Mouse (Mus musculus): ENCODE measurements around the gene Snx29.
"Not testable (repeated sequence)": the region's sequence is repeated elsewhere in the genome, so short reads cannot be mapped to it uniquely, and the experiment has no call there.

Gene Snx29

DNA sequence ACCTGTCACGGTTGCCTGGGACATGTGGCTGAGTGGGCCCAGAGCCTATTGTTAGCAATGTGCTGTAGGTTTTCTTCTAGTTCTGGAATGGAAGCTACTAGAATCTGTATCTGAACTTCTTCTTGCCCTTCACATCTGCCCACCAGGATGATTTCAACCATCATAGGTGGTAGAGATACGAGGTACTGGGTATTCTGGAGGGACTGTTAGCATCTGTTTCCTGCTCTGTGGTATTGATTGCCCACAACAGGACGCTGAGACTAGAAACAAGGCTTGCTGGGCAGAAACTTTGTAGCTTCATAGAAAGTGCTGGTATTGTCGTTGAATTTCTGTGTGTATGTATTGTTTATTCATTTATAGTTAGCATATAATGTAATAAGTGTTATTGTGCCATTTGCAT, 118.9 kb downstream of the Snx29 start:
- in situ Hi-C loops (cut with MboI, MseI): no loop called here

DNA sequence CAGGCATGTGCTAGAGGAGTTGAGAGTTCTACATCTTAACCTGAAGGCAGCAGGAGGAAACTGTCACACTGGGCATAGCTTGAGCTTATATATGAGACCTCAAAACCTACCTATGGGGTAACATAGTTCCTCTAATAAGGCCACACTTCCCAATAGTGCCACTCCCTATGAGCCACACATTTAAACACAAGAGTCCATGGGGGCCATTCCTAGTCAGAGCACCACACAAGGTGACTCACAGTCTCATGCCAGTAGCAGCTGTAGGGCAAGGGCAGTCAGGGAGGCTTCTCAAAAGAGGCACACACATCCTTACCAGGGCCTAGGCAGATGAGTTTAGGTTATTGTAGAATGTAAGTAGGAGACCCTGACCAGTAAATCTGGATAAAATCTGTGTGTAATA, 119.8 kb downstream of the Snx29 start:
- in situ Hi-C loops (cut with MboI, MseI): no loop called here

DNA sequence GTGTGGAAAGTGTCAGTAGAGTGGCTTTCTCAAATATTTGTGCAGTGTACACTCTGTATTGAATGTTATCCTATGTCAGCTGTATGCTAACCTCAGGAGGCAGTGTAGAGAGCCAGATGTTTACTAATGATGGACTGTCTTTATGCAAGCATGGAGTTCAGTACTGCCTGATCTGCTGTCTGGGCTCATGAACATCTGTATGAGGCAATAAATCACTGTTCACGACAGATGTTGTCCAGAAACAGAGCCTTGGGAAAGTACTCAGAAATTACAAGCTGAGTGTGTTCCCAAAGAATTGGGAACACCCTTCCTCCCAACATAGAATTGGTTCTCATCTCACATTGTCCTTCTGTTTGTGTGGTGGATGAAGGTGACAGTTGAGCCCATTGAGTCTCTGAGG, 121.9 kb downstream of the Snx29 start:
- in situ Hi-C loops (cut with MboI, MseI): no loop called here

DNA sequence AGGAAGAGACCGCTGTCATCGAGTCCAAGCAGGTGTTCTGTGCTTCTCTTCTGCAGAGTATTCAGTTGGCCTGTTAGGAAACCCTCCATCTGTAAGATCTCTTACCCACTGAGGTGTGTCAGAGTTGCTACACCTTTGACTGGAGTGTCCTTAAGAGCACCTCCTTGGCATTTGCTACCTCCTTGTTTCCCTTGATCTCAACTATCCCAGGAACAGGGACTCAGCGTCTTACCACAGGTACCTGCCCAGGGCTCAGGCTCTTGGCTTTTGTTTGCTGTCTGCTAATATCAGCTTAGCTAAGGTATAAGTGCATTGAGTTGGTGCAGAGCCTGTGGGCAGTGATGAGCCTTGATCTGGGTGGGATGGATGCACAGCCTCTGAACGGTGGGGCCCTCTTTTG, 124.3 kb downstream of the Snx29 start:
- in situ Hi-C loops (cut with MboI, MseI): no loop called here

- in situ Hi-C loops (cut with MboI, MseI): no loop called here
Observed at GRCm38 (mm10) chr16:11447905-11448304, 125.2 kb downstream of the Snx29 start.

GRCm38 (mm10) chr16:11448696-11449095, 126.0 kb downstream of the Snx29 start:
- in situ Hi-C loops (cut with MboI, MseI): not testable (repeated sequence)

DNA sequence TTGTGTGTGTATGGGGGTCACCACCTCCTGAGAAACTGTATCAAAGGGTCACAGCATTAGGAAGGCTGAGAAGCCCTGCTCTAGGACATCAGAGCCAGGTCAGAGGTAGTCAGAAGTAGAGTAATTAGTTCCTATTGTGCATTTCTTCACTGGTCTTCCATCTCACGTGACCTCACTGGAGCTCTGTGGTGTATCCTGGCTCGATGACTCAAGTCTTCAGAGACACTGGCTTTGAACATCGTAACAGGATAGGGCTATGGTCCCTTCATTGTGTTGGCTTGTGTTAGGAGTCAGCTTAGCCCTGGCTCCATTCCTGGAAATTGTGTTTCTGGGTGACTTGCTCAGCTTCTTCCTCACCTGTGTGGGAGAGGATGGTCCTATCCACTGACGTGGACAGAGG, 126.6 kb downstream of the Snx29 start:
- in situ Hi-C loops (cut with MboI, MseI): no loop called here

- in situ Hi-C loops (cut with MboI, MseI): loop anchor here in 1 of 2 experiments (5.0 to 25.0 kb wide), 3 partner anchors 276 to 1987 kb away; partner anchors contain the start of genes Nubp1 and Zc3h7a
Observed at GRCm38 (mm10) chr16:11450626-11451025, 127.9 kb downstream of the Snx29 start.

DNA sequence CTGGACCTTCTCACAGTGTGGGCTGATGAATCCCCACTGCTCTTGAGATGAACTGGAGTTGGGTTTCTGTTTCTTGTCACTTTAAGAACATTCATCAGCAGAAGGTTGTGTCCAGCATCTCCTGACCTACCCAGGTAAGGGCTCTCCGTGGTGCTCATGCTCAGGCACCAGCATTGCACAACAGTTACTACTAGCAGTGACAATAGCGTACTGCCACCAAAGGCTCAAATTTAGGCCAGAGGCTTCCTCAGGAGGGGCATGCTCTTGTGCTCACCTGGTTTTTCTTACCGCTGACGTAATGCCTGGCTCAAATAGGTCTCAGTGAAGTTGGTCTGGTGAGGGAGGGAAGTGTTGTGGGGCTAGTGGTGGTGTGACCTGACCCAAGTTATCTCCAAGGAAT, 132.2 kb downstream of the Snx29 start:
- in situ Hi-C loops (cut with MboI, MseI): loop anchor here in 1 of 2 experiments (5.0 to 25.0 kb wide), 4 partner anchors 280 to 1982 kb away; partner anchors contain the start of genes Nubp1 and Zc3h7a

GRCm38 (mm10) chr16:11455545-11456140, 132.9 kb downstream of the Snx29 start:
- in situ Hi-C loops (cut with MboI, MseI): loop anchor here in 1 of 2 experiments (5.0 to 25.0 kb wide), 3 partner anchors 281 to 1982 kb away; partner anchors contain the start of gene Zc3h7a

DNA sequence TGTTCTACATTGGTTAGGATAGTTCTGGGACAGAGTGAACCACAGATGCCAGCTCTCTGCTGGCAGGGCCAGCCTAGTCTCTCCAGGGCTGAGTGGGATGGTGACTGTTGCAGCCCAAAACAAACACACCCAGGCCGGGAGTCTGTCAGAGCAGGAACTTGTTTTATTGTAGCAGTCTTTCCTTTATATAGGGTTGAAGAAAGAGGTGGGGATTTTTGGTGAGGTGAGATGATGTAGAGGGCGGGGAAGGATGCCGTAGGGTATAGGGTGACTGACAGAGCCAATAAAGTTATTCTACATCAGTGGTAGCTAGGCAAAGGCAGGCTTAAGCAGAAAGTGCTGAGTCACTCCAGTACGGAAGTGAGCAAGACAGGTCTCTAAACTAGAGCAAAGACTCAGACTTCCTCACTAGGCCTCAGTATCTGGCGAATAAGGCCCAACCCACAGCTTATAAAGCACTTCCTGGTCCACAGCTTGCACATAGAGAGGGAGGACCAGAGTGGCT, 133.5 kb downstream of the Snx29 start:
- in situ Hi-C loops (cut with MboI, MseI): loop anchor here in 1 of 2 experiments (5.0 to 25.0 kb wide), 3 partner anchors 281 to 1981 kb away; partner anchors contain the start of gene Zc3h7a

- in situ Hi-C loops (cut with MboI, MseI): loop anchor here in 1 of 2 experiments (5.0 to 25.0 kb wide), 3 partner anchors 282 to 1980 kb away; partner anchors contain the start of gene Zc3h7a
Observed at GRCm38 (mm10) chr16:11457136-11457535, 134.4 kb downstream of the Snx29 start.

- in situ Hi-C loops (cut with MboI, MseI): loop anchor here in 1 of 2 experiments (5.0 to 25.0 kb wide), 3 partner anchors 283 to 1980 kb away; partner anchors contain the start of gene Zc3h7a
Observed at GRCm38 (mm10) chr16:11457609-11458350, 135.1 kb downstream of the Snx29 start.

DNA sequence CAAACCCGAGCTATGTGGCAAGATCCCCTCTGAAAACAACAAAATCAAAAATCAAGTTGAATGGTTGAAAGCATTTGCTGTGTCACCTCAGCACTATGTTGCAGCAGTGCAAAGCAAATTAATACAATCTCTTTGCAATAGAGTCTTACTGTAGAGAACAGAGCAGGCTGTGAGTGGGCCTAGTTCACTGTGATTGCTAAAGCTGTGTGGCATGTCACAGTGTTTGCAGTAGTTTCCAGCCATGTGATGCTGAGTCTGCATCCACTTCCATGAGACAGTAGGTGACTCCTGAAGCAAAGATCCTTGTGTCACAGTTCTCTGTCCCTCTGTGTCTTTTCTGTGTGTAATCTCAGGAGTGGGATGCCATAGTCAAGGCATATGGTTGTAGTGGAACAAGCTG, 137.5 kb downstream of the Snx29 start:
- in situ Hi-C loops (cut with MboI, MseI): loop anchor here in 1 of 2 experiments (25.0 kb wide), 1 partner anchor 1977 kb away; no protein-coding TSS in a partner anchor

- in situ Hi-C loops (cut with MboI, MseI): loop anchor here in 1 of 2 experiments (25.0 kb wide), 1 partner anchor 1976 kb away; no protein-coding TSS in a partner anchor
Observed at GRCm38 (mm10) chr16:11461612-11462011, 138.9 kb downstream of the Snx29 start.

DNA sequence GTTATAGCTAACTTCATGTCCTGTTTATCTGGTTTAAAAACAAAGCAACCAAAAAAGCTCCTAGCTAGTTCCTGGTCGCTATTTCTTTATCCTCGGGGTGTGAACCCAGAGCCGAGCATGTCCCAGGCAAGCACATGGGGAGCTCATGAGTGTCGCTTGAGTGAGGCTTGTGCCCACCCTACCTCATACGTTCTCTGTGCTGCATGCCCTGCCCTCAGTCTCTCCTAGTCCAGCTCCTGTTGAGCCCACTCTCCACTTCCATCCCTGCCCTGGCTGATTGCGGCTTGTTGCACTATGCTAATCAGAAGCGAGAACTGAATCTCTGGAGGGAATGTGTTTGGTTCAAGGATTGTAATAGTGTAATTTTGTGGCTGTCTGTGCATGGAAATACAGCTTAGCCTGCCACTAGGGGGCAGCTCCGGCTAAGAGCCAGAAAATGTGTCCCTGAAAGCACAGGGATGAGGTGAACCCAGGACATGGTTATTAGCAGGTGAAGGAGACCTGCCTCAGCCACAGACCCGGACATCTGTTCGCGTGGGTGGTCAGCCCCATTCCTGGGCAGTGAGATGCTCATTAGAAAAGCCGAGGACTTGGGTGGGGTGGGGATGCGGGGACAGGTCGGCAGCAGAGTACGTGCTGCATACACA, 145.9 kb downstream of the Snx29 start:
- in situ Hi-C loops (cut with MboI, MseI): loop anchor here in 1 of 2 experiments (25.0 kb wide), 1 partner anchor 1969 kb away; no protein-coding TSS in a partner anchor

GRCm38 (mm10) chr16:11469491-11469890, 146.8 kb downstream of the Snx29 start:
- in situ Hi-C loops (cut with MboI, MseI): loop anchor here in 1 of 2 experiments (25.0 kb wide), 1 partner anchor 1968 kb away; no protein-coding TSS in a partner anchor

GRCm38 (mm10) chr16:11471246-11471645, 148.5 kb downstream of the Snx29 start:
- in situ Hi-C loops (cut with MboI, MseI): loop anchor here in 1 of 2 experiments (25.0 kb wide), 1 partner anchor 1966 kb away; no protein-coding TSS in a partner anchor

DNA sequence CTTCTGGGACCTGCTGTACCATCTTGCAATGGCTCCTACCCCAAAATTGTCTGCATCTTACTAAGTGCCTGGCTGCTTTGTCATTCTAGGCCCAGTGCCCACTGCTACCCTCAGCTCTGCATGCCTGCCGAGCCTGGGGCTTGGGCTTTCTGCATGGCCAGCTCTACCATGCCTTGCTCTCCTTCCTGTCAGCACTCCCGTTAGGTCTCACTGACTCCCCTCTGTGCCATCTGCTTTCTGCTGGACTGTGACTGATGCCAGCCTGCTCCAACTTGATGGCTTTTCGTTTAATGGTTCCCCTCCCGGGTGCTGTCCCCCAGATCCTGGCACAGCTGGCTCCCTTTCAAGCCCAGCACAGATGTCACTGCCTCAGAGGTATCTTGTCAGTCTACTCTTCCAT, 150.1 kb downstream of the Snx29 start:
- in situ Hi-C loops (cut with MboI, MseI): loop anchor here in 1 of 2 experiments (25.0 kb wide), 1 partner anchor 1964 kb away; no protein-coding TSS in a partner anchor

DNA sequence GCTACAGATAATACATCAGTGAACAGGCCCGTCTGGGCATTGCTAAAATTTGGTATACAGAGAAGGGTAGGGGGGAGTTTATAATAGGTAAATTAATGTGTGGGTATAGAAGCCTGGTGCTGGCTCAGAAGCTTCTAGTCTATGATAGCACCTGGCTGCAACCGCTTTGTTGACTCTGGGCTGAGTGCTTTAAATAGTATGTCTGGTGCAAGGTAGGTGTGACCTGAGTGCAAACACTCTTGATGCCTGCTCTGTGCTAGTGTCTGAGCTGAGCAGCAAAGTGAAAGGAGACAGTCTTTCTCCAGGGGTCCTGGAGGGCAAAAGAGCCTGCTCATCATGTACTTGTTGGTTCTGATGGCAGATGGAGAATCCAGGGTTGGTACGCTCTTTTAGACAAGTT, 150.8 kb downstream of the Snx29 start:
- in situ Hi-C loops (cut with MboI, MseI): loop anchor here in 1 of 2 experiments (25.0 kb wide), 1 partner anchor 1964 kb away; no protein-coding TSS in a partner anchor

- in situ Hi-C loops (cut with MboI, MseI): loop anchor here in 1 of 2 experiments (25.0 kb wide), 1 partner anchor 1963 kb away; no protein-coding TSS in a partner anchor
Observed at GRCm38 (mm10) chr16:11473893-11474505, 151.3 kb downstream of the Snx29 start.

All from T-helper 17 cell (primary cell).